Mouse (Mus musculus): ENCODE data around the gene Tbl2. TPM values are rescaled to one million over a fixed set of nuclear protein-coding genes. Genes with fewer than 3 reads are reported as not detected.

Tbl2 gene
- total RNA-seq (2021) = 10 to 100 TPM; 28.4 to 30.8 TPM

DNA sequence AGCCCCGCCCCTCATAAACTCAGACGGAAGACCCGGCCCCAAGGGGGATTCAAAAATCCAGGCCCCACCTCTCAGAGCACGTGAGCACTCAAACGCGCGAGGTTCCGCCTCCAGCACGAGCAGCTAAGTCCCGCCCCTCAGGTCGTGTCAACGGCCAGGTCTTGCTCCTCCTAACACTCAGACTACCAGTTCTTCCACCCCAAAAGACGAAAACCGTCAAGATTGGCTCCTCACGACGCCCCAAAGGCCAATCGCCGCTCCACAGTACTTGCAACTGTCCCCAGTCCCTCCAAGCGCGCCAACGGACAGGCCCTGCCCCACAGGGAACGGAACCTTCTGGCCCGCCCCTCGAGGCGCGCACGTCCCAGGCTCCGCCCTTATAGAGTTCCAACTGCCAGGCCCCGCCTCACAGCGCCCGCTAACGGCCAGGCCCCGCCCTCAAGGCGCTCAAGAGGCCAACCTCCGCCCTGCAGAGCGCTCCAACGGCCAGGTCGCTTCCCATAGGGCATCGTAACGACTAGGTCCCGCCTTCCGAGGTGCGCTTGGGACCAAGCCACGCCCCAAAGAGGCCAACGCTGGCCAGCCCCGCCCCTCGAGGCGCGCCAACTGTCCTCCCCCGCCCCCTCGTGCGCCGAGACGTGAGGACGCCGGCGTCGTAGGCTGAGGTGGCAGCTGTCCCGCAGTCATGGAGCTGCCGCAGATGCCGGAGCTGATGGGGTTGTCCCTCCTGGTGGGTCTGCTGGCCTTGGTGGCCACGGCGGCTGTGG, at the start of gene Tbl2:
Gene Tbl2 (plus strand): TSS at position 605 of the 767 bp plus-strand sequence.
- peak; percentile 98 for DNase-seq (ENCODE audit: low spot score in 2 of 2)
- intact Hi-C loops (cut with DNase I) = loop anchor here (1.0 to 2.0 kb wide), 2 partner anchors 19 to 38 kb away; partner anchors contain the start of genes Baz1b and Bcl7b

DNA sequence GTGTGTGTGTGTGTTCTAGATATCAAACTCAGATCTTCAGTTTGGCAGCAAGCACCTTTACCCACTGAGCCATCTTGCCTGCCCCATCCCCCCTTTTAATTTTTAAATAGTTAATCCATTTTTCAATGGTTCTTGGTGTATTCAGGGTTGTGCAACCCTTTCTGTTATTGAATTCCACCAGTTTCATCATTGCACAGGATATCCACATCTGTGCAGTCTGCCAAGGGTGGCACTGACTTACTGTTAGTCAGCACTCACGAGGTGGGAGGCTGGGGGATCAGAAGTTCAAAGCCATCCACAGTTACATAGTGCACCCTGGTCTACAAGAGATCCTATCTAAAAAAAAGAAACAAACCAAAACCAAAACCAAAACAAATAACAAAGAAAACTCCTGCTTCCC, 48.5 kb upstream of the Tbl2 start:
- no peak for DNase-seq (ENCODE audit: low spot score in 2 of 2)
- intact Hi-C loops (cut with DNase I) = no loop called here

DNA sequence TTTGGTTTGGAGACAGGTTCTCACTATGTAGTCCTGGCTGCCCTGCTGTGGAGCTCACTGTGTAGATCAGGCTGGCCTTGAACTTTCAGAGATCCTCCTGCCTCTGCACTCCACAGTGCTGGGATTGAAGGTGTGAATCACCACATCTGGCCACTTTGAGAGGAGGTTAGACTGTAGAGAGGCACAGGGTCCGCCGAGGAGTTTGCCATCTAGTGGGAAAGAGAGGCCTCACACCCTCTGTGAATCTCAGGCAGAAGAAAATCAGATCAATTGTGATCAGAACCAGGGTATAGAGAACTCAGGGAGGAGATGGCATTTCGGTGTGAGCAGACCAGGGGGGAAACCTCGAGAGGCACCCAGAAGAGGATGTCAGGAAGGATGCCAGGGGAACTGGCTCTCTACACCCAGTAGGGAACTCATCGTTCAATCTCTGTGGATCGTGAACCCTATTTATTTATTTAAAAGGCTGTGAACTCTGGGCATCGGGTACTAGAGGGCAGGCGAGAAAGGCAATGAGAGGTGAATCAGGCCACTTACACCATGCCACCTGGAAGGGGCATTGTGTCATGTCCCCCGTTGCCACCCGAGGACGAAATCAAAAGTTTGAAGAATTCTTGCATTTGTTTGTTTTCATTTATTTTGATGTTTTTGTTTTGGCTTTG, 45.3 kb upstream of the Tbl2 start:
- intact Hi-C loops (cut with DNase I) = no loop called here

DNA sequence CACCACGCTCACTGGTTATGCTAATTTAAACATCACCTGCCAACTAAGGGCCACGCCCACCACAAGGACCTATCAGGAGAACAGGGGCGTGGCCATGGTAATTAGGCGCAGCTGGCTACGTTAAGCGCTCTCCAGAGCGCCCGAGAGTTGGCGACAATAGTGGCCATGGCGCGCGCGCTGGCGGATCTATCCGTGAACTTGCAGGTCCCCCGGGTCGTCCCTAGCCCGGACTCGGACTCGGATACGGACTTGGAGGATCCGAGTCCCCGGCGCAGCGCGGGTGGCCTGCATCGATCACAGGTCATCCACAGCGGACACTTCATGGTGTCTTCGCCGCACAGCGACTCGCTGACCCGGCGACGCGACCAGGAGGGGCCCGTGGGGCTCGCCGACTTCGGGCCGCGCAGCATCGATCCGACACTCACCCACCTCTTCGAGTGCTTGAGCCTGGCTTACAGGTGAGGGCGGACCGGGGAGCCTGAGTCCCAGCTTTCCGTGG, 42.6 kb upstream of the Tbl2 start:
- DNase-seq (ENCODE audit: low spot score in 2 of 2) = peak; percentile 32 to 45

More for the DNA sequence above, 45.3 kb upstream of the Tbl2 start:
- DNase-seq (ENCODE audit: low spot score in 2 of 2) = no peak

DNA sequence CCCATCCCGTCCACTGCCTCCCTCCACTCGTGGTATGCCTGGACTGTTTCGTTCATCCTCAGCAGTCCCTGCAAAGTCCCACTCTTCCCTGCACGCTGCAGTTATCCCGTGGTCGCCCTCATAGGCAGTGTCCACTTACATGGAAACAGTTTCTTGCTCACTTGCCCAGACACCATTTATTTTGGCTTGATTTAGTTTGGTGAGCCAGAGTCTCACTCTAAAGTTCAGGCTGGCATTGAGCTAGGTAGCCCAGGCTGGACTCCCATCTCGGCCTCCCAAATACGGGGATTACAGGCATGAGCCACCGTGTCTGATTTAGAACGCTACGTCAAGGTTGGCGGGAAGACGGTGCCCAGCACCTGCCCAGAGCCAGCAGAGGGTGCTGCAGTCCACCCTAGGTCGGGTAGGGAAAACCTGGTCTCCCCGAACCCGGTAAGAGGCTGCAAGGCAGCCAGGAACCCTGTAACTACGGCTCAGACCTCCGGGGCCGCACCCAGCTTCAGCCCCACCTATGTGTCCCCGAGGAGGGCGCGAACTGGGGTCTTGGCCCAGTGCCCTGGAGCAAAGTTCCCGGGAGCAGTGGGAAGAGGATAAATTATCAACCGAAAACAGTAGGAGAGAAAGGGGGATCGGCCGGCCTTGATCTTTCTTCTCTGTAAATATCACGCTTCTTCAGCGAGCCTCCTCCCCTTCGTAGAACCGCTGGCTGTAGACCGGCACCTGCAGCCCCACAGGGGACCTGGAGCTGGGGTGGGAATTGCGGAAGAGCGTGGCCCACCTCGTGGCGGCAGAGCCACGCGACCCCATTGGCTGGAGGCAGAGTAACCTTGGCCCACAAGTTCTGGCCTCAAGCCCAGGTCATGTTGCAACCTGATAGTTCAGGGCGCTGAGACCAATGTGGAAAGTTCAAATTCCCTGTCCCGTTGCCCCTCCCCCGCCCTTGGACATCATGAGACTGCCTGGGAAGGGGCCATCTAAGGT, 41.6 kb upstream of the Tbl2 start:
- DNase-seq (ENCODE audit: low spot score in 2 of 2) = peak in 1 of 2 experiments; percentile 10
- intact Hi-C loops (cut with DNase I) = no loop called here

More for the DNA sequence above, 42.6 kb upstream of the Tbl2 start:
- intact Hi-C loops (cut with DNase I) = no loop called here

DNA sequence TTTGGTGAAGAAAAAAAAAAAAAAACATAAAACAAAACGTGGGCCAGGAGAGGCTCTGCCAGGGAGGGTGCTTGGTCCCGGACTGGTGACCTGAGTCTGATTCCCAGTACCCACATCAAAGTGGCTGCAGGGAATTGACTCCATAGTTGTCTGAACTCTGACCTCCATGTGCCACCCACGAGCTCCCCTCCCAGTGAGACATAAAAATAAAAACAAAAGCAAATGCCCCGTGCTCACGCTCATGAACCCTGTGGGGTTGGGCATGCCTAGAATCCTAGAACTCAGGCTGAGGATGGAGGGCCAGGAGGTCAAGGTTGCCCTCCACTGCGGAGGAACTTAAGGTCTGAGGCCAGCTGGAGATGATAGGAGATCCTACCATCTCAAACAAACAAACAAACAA, 40.4 kb upstream of the Tbl2 start:
- intact Hi-C loops (cut with DNase I) = no loop called here
- DNase-seq (ENCODE audit: low spot score in 2 of 2) = no peak

DNA sequence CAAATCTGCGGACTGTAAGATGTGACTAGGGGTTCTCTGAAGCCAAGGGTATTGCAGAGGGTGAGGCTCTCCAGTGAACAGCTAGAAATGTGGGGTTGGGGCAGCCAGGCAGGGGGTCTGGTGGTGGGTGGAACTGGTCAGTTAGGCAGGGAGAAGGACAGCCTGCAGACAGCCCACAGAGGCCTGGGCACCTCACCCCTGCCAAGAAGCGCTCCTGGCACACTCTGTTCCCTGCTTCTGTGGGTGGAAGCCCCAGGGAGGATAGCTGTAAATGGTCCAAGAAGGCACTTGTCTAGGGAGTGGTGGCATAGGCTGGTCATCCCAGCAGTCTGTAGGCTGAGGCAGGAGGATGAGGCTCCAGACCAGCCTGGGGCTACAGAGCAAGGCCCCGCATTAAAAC, 40.0 kb upstream of the Tbl2 start:
- intact Hi-C loops (cut with DNase I) = no loop called here

DNA sequence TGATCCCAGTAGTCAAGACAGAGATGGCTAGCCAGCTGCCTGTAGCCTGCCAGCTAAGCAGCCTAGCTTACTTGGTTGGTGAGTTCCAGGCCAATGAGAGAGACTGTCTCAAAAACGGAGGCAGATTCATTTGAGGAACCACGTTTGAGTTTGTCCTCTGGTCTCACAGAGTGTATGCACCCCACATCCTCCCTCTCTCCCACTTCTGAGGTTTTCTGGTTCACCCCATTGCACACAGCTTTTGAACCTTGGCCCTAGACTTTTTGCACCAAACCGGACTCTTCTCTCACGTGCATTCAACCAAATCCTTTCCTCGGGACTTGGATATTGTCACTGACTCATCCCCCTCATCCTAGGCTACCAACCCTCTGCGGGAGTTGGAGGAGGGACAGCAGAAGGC, 39.5 kb upstream of the Tbl2 start:
- intact Hi-C loops (cut with DNase I) = loop anchor here (10.0 kb wide), 2 partner anchors 175 to 255 kb away; partner anchors contain the start of gene Nsun5
- DNase-seq (ENCODE audit: low spot score in 2 of 2) = no peak

More for the DNA sequence above, 40.0 kb upstream of the Tbl2 start:
- DNase-seq (ENCODE audit: low spot score in 2 of 2) = no peak

DNA sequence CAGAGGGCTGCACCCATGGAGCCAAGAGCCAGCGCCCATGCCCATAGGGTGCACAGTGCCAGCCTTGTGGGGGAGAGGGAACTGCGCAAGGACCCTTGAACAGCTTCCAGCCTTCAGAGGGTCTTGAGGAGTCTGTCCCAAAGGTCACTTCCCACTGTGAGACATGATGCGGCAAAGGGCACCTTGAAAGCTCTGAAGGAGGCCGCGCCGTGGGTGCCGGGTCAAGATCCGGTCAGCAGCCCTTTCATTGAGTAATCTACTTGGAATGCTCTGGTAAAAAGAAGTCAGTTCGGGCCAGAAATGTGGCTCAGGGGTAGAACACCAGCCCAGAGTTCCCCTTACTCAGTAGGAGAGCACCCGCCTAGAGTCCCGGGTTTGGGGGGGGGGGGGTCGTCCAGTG, 35.7 kb upstream of the Tbl2 start:
- DNase-seq (ENCODE audit: low spot score in 2 of 2) = no peak
- intact Hi-C loops (cut with DNase I) = loop anchor here (10.0 kb wide), 2 partner anchors 171 to 251 kb away; partner anchors contain the start of gene Nsun5

DNA sequence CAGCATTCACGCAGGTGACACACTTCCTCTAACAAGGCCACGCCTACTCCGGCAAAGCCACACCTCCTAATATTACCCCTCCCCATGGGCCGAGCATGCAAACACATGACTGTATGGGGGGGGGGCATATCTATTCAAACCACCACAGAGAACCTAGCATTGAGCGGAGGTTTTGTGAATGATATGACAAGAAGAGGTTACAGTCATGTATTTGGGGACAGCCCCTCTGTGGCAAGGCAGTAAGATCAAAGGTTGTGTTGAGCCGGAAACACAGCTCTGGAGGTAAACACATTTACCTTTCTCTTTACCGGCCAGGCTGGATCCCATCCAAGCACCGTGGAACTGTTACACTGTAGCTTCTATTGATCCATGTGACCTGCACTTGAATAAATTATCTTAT, 34.2 kb upstream of the Tbl2 start:
- no peak for DNase-seq (ENCODE audit: low spot score in 2 of 2)
- intact Hi-C loops (cut with DNase I) = loop anchor here (10.0 kb wide), 2 partner anchors 170 to 250 kb away; partner anchors contain the start of gene Nsun5

DNA sequence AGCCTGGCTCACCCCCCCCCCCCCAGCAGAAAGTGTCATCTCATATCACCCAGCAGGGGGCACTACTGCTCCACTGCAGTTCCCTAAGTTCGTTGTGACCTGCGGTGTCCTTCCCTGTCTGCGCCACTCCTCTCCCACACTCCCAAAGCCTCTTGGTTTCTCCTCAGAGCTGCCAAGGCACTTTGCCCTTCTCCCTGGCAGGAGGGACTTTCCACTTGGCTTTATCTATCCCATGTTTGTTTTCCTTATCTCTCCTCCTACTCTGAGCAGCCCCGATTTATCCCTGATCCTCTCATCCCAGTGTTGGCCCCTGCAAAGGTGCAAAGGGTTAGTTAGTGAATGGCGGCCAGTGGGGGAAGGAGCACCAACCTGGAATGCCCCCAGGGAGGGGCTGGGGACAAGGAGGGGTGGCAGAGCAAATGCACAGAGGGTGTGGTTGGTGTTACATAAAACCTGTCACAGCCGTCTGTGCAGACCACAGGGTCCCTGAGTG, 30.8 kb upstream of the Tbl2 start:
- intact Hi-C loops (cut with DNase I) = loop anchor here (1.0 to 10.0 kb wide), 3 partner anchors 73 to 246 kb away; partner anchors contain the start of gene Nsun5
- peak; percentile 43 to 45 for DNase-seq (ENCODE audit: low spot score in 2 of 2)

DNA sequence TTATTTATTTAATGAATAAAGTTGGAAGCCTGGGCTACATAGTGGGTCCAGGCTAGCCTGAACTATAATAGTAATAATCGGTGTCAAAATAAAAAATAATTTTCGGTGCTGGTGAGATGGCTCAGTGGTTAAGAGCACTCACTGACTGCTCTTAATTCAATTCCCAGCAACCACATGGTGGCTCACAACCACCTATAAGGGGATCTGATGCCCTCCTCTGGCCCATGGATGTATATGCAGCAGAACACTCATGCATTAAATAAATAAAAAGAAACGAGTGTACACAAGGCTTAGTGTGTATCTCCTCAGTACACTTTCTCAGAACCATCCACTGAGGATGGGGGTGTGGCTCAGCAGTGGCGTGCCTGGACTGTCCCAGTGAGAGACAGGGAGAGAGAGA, 28.7 kb upstream of the Tbl2 start:
- no peak for DNase-seq (ENCODE audit: low spot score in 2 of 2)
- intact Hi-C loops (cut with DNase I) = no loop called here

DNA sequence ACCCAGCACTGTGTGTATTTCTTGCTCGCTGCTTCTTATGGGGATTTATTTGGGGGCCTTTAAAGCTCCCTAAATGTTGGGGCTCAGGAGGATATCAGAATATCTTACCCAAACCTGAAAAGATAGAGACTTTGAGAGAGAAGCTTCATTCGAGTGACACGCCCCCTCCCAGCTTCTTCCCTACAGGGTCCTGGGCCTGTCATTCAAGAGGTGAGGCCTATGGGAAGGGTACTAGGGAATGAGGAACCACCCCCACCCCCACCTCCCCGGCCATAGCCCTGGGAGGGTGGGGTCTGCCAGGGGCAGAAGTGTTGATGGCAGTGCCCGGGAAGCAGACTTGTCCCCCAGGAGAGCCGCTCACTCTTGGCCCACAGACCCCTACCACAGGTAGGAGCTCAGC, 23.3 kb upstream of the Tbl2 start:
- intact Hi-C loops (cut with DNase I) = no loop called here
- no peak for DNase-seq (ENCODE audit: low spot score in 2 of 2)

DNA sequence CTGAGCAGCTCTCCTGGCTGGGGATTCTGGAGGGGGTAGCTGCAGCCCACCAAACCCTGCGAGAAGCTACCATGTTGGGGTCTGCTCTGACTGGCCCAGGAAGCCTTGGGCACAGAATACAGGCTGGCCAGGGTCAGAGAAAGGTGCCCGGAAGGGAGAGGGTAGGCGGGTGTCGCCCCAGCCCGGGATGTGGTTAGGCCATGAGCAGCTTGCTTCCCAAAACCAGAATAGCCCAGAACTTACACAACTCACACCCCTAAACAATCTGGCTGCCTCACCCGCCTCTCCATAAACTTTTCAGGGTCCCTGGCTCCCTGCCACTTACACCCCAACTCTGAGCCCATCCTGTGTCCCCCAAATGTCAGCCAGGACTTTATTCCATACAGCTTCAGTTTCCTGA, 21.8 kb upstream of the Tbl2 start:
- no peak for DNase-seq (ENCODE audit: low spot score in 2 of 2)
- intact Hi-C loops (cut with DNase I) = no loop called here

DNA sequence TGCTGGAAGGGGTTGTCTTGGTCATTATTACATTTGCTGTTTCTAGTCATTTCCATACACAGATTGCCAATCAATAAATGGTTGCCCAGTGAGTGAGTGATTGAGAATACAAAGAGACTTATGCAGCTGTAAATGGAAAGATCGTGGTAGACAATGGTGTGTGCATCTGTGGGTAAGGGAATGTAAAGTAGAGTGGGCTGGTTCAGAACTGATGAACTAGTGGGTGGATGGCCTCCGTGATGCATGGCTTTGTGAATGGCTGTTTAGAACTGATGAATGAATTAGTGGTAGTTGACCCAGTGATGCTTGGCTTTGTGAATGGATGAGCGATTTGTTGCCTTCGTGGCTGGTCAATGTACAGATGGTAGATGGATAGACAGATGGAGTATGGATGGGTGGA, 19.7 kb upstream of the Tbl2 start:
- intact Hi-C loops (cut with DNase I) = no loop called here
- DNase-seq (ENCODE audit: low spot score in 2 of 2) = no peak

DNA sequence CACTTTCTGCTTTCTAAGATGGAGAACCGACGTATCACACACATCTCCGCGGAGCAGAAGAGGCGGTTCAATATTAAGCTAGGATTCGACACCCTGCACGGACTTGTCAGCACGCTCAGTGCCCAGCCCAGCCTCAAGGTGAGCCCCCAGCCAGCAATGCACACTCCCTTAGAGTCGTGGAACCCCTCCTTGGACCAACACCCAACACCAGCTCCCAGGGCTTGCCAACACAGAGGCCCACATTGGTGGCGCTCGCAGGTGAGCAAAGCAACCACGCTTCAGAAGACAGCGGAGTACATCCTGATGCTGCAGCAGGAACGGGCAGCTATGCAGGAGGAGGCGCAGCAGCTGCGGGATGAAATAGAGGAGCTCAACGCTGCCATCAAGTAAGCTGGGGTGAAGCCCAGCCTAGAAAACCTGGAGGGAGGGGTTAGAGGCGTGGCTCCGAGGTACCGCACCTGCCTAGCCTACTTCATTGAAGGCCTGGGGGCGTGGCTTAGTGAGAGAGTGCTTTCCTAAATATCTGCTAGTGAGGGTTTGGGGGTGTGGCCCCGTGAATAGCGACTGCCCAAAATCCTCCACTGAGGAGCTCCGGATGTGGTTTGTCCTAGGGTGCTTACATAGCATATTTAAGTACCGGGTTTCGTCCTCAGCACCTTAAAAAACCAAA, 15.6 kb upstream of the Tbl2 start:
- DNase-seq (ENCODE audit: low spot score in 2 of 2) = peak in 1 of 2 experiments; percentile 8
- intact Hi-C loops (cut with DNase I) = no loop called here

DNA sequence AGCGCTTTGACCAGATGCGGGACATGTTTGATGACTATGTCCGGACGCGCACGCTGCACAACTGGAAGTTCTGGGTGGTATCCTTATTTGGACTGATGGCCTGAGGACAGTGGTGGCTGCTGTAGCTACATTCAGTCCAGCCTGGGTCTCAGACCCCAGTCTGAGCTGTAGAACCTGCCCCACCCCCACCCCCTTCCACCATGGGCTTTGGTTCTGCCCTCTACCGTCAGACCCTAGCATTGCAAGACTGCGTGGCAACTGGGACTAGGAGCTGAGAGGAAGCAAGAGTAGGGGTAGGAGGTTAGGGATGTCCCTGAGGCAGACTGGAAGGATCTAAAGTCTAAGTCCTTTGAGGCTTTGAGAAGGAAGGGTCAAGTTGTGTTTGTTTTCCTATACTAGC, 14.9 kb upstream of the Tbl2 start:
- no peak for DNase-seq (ENCODE audit: low spot score in 2 of 2)
- intact Hi-C loops (cut with DNase I) = no loop called here

DNA sequence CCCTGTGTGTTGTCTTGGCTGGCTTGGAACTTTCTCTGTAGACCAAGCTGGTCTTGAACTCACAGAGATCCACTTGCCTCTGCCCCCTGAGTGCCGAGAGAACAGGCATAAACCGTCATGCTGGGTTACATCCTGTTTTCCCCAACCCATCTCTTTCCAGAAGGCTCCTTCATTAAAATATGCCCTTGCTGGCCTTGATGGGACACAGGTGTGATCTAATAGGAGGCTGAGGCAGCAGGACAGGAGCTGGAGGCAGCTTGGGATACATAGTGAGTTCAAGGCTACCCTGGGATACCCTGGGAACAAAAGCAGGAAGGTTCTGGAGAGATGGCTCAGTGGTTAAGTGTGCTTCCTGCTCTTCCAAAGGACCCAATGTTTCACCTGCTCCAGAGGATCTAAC, 9.6 kb upstream of the Tbl2 start:
- DNase-seq (ENCODE audit: low spot score in 2 of 2) = no peak
- intact Hi-C loops (cut with DNase I) = no loop called here

DNA sequence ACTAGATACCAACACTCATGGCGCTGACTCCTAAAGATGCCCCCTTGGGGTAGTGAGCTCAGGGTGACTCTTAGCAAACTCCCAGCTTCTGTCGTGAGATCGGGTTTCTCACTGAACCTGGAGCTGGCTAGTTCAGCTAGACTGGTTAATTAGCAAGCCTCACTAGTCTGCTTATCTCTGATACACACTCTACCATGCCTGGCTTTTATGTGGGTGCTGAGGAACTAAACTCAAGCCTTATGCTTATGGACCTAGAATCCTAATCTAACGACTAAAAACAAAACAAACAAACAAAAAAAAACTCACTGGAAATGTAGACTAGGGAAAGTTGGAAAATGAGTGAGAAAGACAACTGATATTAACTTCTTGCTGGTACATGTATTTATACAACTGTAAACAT, 5.0 kb upstream of the Tbl2 start:
- intact Hi-C loops (cut with DNase I) = no loop called here
- no peak for DNase-seq (ENCODE audit: low spot score in 2 of 2)

Data from left cerebral cortex, postnatal 36 days (tissue).